Mouse (Mus musculus): ENCODE results near the gene Klhl9. TPM values are rescaled to one million over a fixed set of nuclear protein-coding genes. Genes with fewer than 3 reads are reported as not detected.
A peak's percentile ranks its signal among the peaks of the same experiment; 100 is the strongest.

Gene Klhl9
- total RNA-seq, 2 experiments from 2014 or later, result 103 to 111 TPM

DNA sequence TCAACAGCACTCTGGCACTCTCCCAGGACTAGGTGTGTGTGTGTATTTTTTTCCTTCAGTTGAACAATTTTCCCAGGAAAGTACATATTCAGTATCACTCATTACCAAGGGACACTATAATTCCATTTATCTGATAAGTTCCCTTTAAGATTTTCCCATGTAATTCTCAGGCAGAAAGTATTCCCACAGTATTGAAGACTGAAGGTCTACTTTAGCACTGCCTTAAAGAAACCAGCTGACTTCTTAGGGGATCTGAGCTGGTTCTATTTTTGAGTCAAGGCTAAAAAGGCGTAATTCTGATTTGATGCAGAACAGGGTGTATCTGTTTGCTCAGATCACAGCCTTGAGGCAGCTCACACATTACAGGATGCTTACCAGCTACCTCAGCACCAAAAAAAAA is 3.5 kb downstream of the Klhl9 start:
- DNase-seq (ENCODE audit: low spot score in 2 of 2), result no peak

DNA sequence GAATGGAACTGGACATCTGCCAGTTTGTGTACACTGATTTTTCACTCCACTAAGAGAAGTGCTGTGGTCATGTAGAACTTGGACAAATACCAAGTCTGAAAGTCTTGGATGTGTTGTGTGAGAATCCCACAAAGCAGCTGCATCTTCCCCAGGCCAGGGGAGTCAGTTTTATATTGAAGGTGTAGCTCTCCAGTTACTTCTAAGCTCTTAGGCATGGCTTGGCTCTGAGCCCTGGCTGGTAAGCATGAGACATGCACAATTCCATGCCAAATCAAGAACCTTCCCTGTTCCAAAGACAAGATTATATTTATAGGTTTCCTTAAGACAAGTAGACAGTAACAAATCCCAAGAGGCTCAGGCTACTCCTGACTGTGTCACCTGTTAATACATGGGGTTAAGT is 7.2 kb downstream of the Klhl9 start:
- DNase-seq (ENCODE audit: low spot score in 2 of 2), result no peak

DNA sequence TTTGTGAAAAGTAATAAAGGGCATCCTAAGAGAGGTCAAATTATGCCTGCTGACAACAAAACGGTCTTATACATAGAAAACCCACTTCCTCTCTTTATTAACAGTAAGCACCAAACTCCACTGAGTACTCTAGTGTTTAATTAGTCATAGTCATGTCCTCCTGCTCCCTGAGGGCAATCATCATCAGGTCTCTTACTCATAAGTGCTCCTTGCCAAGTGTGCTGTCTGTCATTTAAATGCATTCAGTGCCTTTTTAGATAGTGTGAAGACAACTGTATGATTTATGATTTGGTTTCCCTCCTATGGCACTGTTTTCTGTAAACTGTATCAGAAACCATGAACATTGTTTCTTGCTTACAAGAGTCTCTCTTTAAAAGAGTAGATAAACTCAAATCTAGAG is 8.0 kb downstream of the Klhl9 start:
- DNase-seq (ENCODE audit: low spot score in 2 of 2), result no peak

DNA sequence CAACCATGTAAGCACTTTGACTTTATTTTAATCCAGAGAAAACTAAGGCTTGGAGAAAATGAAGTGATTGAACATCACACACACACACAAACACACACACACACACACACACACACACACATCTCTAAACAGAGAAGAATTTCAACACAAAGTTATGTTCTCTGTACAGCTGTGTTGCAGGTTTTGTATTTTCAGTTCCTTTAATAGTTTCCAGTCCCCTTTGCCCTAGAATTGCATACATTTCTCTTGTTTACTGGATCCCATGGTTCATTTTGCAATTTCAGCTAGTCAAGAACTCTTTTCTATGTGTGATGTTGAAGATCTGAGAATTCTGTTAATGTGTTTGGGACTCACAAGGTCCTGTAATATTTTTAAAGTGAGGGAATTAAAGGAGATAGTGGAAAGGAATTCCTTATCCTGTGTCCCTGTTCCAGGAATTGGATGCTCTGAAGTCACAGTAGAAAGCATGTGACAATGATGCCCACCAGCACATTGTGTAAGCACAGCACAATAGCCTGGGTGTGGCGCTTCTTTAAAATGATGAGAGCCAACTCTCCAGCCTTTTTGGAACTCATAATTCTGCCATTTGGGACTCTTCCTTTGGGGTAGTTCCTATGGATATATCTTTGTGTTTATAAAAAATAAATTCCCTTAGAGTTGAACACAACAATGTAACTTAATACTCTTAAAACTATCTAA is 15.0 kb downstream of the Klhl9 start:
- DNase-seq (ENCODE audit: low spot score in 2 of 2), result no peak

DNA sequence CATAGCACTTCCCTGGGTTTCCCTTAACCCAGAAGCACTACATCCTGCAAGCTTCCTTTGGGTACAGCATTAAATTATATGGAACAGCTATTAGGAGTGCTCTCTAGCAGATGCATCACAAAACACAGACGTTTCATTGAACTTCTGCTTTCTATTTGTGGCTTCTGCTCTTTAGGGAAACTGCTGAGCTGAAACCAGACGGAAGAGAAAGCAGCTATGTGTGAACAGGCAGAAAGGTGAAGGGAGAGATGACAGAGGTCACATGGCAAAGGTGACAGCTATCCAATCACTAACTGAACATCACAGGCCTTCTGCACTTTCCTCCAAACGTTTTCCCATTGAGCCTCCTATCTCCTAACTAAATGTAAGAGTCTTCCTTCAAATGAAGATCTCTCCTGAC is 16.3 kb downstream of the Klhl9 start:
- no peak for DNase-seq (ENCODE audit: low spot score in 2 of 2)

DNA sequence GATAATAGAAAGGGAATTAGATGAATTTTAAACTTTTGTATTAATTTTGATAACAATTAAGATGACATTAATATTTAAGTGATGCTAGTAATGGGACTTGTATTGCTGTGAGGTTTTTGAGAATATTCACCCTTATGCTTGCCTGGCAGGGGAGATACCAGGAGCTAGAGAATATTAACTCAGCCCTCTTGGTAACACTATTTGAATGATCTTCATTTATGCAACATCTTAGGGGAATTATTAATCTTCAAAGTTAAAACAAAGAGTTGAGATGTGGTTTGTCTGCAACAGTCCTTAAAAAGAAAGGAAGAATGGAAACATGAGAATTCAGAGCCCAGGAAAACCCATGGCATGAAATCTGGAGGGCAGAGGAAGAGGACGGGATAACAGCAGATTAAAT is 23.0 kb downstream of the Klhl9 start:
- DNase-seq (ENCODE audit: low spot score in 2 of 2), result no peak

DNA sequence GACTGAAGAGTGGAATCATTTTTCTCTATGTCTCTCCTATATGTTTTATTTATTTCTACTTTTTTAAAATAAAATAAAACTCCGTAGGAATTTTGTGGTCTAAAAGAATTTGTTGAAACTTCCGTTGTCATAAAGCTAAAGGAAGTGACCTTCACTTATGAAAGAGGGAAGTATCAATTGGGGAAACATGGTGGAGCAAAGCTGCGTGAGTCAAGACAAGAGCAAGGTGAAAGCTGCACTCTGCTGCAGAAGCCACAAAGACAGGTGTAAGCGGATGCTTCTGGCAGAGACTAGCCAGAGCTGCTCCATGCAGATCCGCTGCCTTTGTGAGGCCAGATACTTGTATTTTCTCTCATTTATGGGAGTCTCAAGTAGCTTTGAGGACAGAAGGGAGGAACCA is 23.5 kb downstream of the Klhl9 start:
- DNase-seq (ENCODE audit: low spot score in 2 of 2), result no peak

DNA sequence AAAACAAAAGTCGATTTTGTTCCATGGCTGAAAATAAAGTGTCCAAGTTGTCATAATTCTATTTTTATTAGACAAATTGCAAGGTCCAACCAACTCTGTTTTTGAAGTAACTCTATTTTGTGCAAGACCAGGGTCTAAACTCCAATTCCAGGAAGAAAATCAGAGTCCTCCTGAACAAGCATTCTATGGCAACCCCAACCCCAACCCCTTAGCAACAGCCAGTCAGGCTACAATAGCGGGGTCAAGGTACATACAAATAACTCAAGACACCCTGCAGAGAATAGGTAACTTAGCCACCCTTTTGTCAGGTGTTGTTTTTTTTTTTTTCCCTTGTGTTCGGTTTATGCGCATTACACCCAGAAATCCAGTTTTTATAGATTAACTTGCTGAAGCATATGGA is 24.5 kb downstream of the Klhl9 start:
- DNase-seq (ENCODE audit: low spot score in 2 of 2), result no peak

DNA sequence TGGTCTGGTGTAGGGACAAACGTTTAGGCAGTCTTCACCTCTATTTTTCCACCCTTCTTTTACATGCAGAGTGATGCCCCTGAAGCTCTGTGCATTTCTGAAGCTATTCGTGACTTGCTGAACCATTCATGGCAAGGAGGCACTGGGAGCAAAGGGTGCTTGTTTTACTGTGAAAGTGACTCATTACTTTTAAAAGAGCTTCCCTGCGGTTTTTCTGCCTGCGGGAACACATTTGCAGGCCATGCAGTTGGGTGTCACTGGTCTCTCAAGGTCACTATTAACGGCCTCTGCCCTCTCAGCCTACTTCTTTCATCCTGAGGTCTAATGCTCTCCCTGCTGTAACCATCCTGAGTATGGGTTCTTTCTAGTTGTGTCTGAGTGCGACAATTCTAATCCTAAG is 25.2 kb downstream of the Klhl9 start:
- DNase-seq (ENCODE audit: low spot score in 2 of 2), result no peak

DNA sequence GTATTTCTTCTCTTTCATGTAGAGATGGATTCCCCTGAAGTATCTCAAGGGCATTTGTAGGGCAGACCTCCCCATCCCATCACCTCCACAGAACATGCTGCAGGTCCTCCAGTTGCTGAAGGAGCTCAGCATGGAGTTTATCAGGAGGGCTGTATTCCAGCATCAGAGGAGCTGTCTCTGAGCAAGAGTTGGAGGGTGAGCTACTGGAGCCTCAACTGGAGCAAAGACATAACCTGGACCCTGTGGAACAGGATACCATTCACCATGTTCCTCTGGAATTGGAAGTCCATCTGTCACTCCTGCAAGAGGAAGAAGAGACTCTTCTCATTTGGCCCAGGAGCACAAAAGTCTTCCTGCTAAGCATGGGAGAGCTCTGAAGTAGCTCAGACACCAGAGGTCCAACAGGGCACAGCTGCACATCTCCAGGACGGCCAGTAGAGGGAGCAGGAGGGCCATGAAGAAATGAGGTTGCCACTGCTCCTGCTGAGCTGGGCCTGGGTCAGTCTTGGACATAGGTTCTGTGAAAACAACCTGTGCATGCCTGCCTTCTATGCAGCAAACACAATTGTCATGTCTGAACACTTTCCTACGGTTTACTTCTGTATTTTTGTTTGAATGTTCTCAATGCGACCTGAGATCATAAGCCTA is 25.9 kb downstream of the Klhl9 start:
- DNase-seq (ENCODE audit: low spot score in 2 of 2), result peak; percentile 37 to 82

DNA sequence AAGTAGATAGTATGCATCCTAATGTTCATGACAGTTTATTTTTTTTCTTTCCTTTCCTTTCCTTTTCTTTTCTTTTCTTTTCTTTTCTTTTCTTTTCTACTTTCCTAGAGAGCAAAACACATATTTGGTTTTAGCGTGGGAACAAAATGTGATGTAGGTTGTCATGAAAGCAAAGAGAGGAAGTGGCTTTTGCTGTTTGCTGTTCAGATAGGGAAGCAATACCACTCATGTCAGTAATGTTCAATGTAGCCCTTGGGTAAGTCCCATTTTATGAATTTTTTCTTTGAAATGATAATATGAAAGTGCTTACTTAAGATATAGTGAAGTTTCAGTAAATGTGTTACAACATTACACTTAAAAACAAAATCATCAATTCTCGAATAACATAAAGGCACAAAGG is 28.9 kb downstream of the Klhl9 start:
- no peak for DNase-seq (ENCODE audit: low spot score in 2 of 2)

DNA sequence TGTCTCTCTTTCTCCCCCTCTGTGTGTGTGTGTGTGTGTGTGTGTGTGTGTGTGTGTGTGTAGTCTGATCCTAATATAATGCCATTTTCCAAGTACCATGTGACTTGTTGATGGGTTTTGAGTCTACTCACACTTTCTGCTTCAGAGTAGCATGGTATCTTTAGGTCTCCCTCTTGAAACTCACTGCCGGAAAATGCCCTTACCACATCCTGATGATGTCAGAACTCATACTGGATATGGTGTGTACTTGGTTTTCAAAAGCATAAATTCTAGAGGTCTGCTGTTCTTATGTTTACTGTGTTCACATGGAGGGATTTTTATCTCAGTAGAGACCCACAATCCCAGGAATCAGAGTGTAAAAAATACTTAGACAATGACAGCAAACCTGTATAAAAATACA is 29.7 kb downstream of the Klhl9 start:
- DNase-seq (ENCODE audit: low spot score in 2 of 2), result no peak

DNA sequence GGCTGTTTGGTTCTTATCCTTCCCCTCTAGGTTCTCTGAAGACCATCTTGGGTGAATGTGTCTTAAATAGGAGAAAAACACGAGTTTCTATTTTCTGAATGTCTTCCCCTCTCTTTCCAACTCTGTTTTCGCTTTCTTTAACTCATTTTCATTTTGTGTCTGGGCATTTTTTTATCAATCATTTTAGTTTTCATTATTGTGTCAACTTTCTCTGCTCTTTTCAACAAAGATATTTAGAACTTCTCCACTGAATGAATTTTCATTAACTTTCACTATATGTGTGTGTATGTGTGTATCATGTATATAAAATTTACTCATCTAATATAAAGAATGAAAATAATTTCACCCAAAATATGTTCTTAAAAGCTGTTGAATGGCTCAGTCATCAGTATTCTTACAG is 31.0 kb downstream of the Klhl9 start, which contains the start of gene Ifnab:
Ifnab (minus strand) TSS at position 101 of the 400 bp plus-strand sequence.
- DNase-seq (ENCODE audit: low spot score in 2 of 2), result no peak

DNA sequence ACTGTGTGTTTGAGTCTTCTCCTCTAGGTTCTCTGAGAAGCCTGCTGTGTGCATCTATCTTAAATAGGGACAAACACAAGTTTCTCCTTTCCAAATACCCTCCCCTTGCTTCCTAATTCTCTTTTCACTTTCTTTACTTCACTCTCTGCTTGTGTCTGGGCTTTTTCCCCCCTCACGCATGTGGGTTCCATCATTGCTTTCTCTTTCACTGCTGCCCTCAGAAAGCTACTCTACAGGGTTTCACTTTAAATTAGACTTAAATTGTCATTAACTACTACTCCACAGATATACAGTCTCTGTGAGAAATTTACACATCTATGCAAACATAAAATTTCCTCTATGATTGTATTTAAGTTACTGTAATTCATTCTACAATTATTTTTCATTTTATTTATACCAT is 38.5 kb downstream of the Klhl9 start, which contains the start of gene Ifna2:
Ifna2 (minus strand) TSS at position 101 of the 400 bp plus-strand sequence.
- DNase-seq (ENCODE audit: low spot score in 2 of 2), result no peak

DNA sequence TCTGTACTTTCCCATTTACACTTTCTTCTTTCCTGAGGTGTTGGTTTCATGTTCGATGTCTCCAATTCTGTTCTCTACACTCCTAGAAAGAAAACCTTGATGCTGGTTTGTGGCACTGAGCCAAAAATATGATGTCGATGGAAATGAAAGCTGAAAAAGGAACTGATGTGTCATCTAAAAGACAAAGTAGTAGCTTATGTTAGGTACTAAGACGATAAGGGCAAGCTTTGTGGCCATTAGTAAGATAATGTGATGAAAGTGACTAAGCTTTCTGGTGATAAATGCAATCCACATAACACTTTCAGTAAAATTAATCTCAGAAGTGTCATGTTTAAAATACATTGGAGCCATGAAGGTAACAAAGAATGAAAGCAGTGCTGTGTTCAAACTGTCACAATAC is 40.9 kb downstream of the Klhl9 start:
- no peak for DNase-seq (ENCODE audit: low spot score in 2 of 2)

DNA sequence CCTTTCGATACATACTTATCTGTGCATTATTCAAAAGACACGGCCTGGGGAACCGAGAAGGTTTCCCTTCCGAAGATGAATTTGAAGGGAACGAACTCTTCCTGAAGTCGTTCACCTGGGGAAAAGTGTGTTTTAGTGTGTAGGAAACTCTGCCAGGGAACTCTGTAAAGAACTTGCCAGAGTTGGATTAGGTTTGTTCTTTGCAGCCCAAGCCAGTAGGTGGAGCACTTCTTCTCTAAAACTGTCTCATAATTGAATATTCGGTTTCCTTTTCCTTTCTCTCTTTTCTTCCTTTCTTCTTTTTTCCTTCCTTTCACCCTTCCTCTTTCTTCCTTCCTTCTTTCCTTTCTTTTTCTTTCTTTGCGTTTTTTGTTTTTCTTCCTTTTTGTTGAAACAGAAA is 41.9 kb downstream of the Klhl9 start:
- DNase-seq (ENCODE audit: low spot score in 2 of 2), result peak in 1 of 2 experiments; percentile 50

DNA sequence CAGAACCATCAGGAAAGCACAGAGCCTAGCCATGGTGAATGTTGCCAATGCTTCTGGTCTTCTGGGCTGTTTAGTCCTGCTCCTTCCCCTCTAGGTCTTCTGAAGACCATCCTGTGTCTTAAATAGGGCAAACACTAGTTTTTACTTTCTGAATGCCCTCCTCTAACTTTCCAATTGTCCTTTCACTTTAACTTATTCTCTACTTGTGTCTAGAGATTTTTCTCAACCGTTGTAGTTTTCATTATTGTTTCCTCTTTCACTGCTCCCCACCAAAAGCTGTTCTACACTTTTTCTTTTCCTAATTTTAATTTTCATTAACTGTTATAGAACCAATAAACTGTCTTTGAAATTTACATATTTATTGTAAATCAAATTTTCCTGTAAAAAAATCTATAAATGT is 45.4 kb downstream of the Klhl9 start, which contains the start of gene Ifna16:
Ifna16 (minus strand) TSS at position 101 of the 400 bp plus-strand sequence.
- DNase-seq (ENCODE audit: low spot score in 2 of 2), result no peak

Other genes starting within 250 kb of the Klhl9 start
- not detected for gene Ifnb1, start 199.7 kb downstream of the Klhl9 start, total RNA-seq (2021)
- gene Ifna15, start 164.2 kb downstream of the Klhl9 start, total RNA-seq (2021), result not detected
- gene Ifna14, start 150.7 kb downstream of the Klhl9 start, total RNA-seq (2021), result not detected
- gene Ifna9, start 130.1 kb downstream of the Klhl9 start, total RNA-seq (2021), result not detected
- gene Ifna12, start 119.1 kb downstream of the Klhl9 start, total RNA-seq (2021), result not detected
- not detected for gene C87499, start 88.1 kb downstream of the Klhl9 start, total RNA-seq (2021)
- gene Ifna13, start 78.0 kb downstream of the Klhl9 start, total RNA-seq (2021), result not detected
- not detected for gene Ifna16, start 45.5 kb downstream of the Klhl9 start, total RNA-seq (2021)
- gene Ifna2, start 38.6 kb downstream of the Klhl9 start, total RNA-seq (2021), result not detected
- not detected for gene Ifnab, start 31.1 kb downstream of the Klhl9 start, total RNA-seq (2021)
- 1 to 10 TPM; 1.1 to 1.6 TPM for gene Gm26566, start 660 bp downstream of the Klhl9 start, total RNA-seq (2021)
- not detected for gene Gm13271, start 32.4 kb upstream of the Klhl9 start, total RNA-seq (2021)
- gene Gm13283, start 37.7 kb upstream of the Klhl9 start, total RNA-seq (2021), result not detected
- gene Gm13290, start 51.4 kb upstream of the Klhl9 start, total RNA-seq (2021), result not detected
- gene Gm13289, start 54.5 kb upstream of the Klhl9 start, total RNA-seq (2021), result not detected
- gene Gm13272, start 57.4 kb upstream of the Klhl9 start, total RNA-seq (2021), result not detected
- gene Ifnz, start 59.7 kb upstream of the Klhl9 start, total RNA-seq (2021), result not detected
- gene Gm13276, start 63.2 kb upstream of the Klhl9 start, total RNA-seq (2021), result not detected
- not detected for gene Gm13277, start 66.2 kb upstream of the Klhl9 start, total RNA-seq (2021)
- not detected for gene Gm13278, start 69.1 kb upstream of the Klhl9 start, total RNA-seq (2021)
- gene Gm13275, start 72.0 kb upstream of the Klhl9 start, total RNA-seq (2021), result not detected
- gene Gm13279, start 74.9 kb upstream of the Klhl9 start, total RNA-seq (2021), result not detected
- not detected for gene Gm13285, start 77.2 kb upstream of the Klhl9 start, total RNA-seq (2021)
- gene Gm13287, start 80.8 kb upstream of the Klhl9 start, total RNA-seq (2021), result not detected
- gene Gm13288, start 83.1 kb upstream of the Klhl9 start, total RNA-seq (2021), result not detected
- gene Ifna7, start 93.8 kb upstream of the Klhl9 start, total RNA-seq (2021), result not detected
- not detected for gene Ifna11, start 97.5 kb upstream of the Klhl9 start, total RNA-seq (2021)
- not detected for gene Ifna6, start 105.0 kb upstream of the Klhl9 start, total RNA-seq (2021)
- not detected for gene Ifna5, start 113.1 kb upstream of the Klhl9 start, total RNA-seq (2021)
- not detected for gene Ifna4, start 119.4 kb upstream of the Klhl9 start, total RNA-seq (2021)
- gene Ifna1, start 127.6 kb upstream of the Klhl9 start, total RNA-seq (2021), result not detected
- not detected for gene Ifne, start 157.7 kb upstream of the Klhl9 start, total RNA-seq (2021)

All from layer of hippocampus, adult 18-20 months (tissue).